Mouse (Mus musculus) heart, postnatal 0 days (tissue): ENCODE measurements at regions not wholly inside any gene's neighbourhood (a gene's known extent, or its start where the extent isn't known, plus 50 kb on each side); places are given as distances from the start of the nearest gene placed in this dataset.

Source experiments
- CTCF ChIP-seq: IDR thresholded peaks from 2 replicates; pipeline ENCODE4 v1.5.1; 2016; ENCODE audit warnings: antibody characterized with exemption, control low read depth, low read depth
- EP300 ChIP-seq: IDR thresholded peaks from 2 replicates; pipeline ENCODE4 v1.6.1; 2016; ENCODE audit warnings: antibody characterized with exemption, low read depth

DNA sequence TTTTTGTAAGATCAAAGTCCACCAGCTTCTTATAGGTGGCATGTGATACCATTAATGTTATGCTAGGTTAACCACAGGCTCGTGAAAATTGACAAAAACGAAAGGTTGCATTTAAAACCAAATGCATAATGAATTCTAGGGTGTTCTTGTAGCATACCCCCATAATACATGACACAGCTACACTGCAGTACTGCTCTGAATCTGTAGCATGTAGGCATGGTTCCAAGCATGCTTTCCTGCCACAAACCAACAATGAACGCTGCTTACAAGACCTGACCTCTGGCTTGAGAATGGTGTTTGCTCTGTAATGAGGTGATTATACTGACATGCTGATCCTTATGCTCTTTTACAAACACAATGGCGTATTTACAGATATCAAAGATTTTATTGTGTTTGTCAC, 1020.3 kb downstream of the Pcdh7 start:
- TF ChIP-seq EP300 = no peak
- no peak for TF ChIP-seq CTCF
